Mouse (Mus musculus) forebrain, embryonic 11.5 days (tissue): ENCODE data around the gene Scn1b. TPM values are rescaled to one million over a fixed set of nuclear protein-coding genes. Genes with fewer than 3 reads are reported as not detected.

Experiments used
- ATAC-seq: fragments of 200-750 bp; cut with Nextera tagmentation; replicated peaks from 2 replicates; pipeline ENCODE4 v1.8.0; 2017; ENCODE audit warnings: moderate TSS enrichment; ENCODE audit not compliant: low FRiP score
- DNase-seq: peaks from one replicate; pipeline ENCODE4 v3.0.0-alpha.2; 2017; ENCODE audit warnings: low spot score
- H3K27ac ChIP-seq: fragments of 300-500 bp; sonication (generic); 2 replicates; pipeline ENCODE4 v1.5.1; 2014; ENCODE audit warnings: low read depth, low read length
- H3K27me3 ChIP-seq: fragments of 300-500 bp; sonication (generic); 2 replicates; pipeline ENCODE4 v1.6.1; 2014; ENCODE audit warnings: mild to moderate bottlenecking, low read length, mixed read lengths; ENCODE audit not compliant: control insufficient read depth, insufficient read depth
- H3K36me3 ChIP-seq: fragments of 300-500 bp; sonication (generic); 2 replicates; pipeline ENCODE4 v1.6.1; 2014; ENCODE audit warnings: mild to moderate bottlenecking, low read length, moderate library complexity, mixed read lengths; ENCODE audit not compliant: control insufficient read depth, insufficient read depth
- H3K4me1 ChIP-seq: fragments of 300-500 bp; sonication (generic); replicated peaks from 2 replicates; pipeline ENCODE4 v1.6.1; 2014; ENCODE audit warnings: low read length, mixed read lengths; ENCODE audit not compliant: control insufficient read depth, insufficient read depth
- H3K4me2 ChIP-seq: fragments of 300-500 bp; sonication (generic); 2 replicates; pipeline ENCODE4 v1.6.1; 2014; ENCODE audit warnings: low read depth, mild to moderate bottlenecking, low read length, moderate library complexity, mixed read lengths; ENCODE audit not compliant: severe bottlenecking
- H3K4me3 ChIP-seq: fragments of 300-500 bp; sonication (generic); 2 replicates; pipeline ENCODE4 v1.5.1; 2014; ENCODE audit warnings: low read depth, low read length
- H3K9ac ChIP-seq: fragments of 300-500 bp; sonication (generic); 2 replicates; pipeline ENCODE4 v1.6.1; 2014; ENCODE audit warnings: low read length
- H3K9me3 ChIP-seq: fragments of 300-500 bp; sonication (generic); 2 replicates; pipeline ENCODE4 v1.6.1; 2016; ENCODE audit warnings: low read length, mixed read lengths; ENCODE audit not compliant: control insufficient read depth
- WGBS: fragments of 180-500 bp; shearing (Covaris S2); extraction: QIAGEN DNeasy Blood & Tissue Kit; methylation state at CpG from one replicate; pipeline ENCODE4 v1.1.7; 2014; 5-methylcytosine and 5-hydroxymethylcytosine counted together
- polyA plus RNA-seq: library from polyadenylated mRNA; unstranded; fragments of >200 nt; fragmentation: Nextera tagmentation; extraction: Ambion mirVana; gene quantifications from 2 replicates; pipeline ENCODE4 v1.2.1, GENCODE M21; 2014

Scn1b gene
- 0.84 and 1.2 TPM in 2 replicates for polyA plus RNA-seq

- Histone ChIP-seq H3K27me3 (peaks cover 34% of the 10 kb centered on the region), H3K4me1 (peaks cover 6% of the 10 kb centered on the region), H3K27ac (no peak within 1 kb of the TSS), H3K36me3 (peaks cover 21% of the 10 kb centered on the region), H3K4me2 (peak within 1 kb of the TSS; percentile 81), H3K9ac (peak within 1 kb of the TSS; percentile 43), H3K4me3 (peak within 1 kb of the TSS; percentile 44), H3K9me3 (no peaks in the 10 kb centered on the region)
- no peak for DNase-seq
- ATAC-seq, result 0 out of 2 replicates have a peak, but pooled peaks have one; percentile 29
- WGBS, result 1% methylated on average over 52 of the region's 60 CpGs
Measured at GRCm38 (mm10) chr7:31126851-31127724, at the start of gene Scn1b. Gene Scn1b, minus strand, starts transcription at chr7:31127003.

GRCm38 (mm10) chr7:31175096-31175495 lies 48.3 kb upstream of the Scn1b start:
- WGBS, result 85% methylated on average over 3 of the region's 3 CpGs
- ATAC-seq, result no peak
- no peak overlapping the region for H3K4me3 ChIP-seq
- no peak overlapping the region for H3K9ac ChIP-seq
- DNase-seq, result no peak
- no peaks in the 10 kb centered on the region for H3K27me3 ChIP-seq
- no peak overlapping the region for H3K4me2 ChIP-seq
- no peak overlapping the region for H3K27ac ChIP-seq
- H3K9me3 ChIP-seq, result no peaks in the 10 kb centered on the region
- H3K36me3 ChIP-seq, result no peaks in the 10 kb centered on the region
- no peaks in the 10 kb centered on the region for H3K4me1 ChIP-seq

GRCm38 (mm10) chr7:31174466-31174865 lies 47.7 kb upstream of the Scn1b start:
- H3K27me3 ChIP-seq, result no peaks in the 10 kb centered on the region
- no peak overlapping the region for H3K9ac ChIP-seq
- H3K27ac ChIP-seq, result no peak overlapping the region
- ATAC-seq (no peak), DNase-seq (no peak)
- no peaks in the 10 kb centered on the region for H3K36me3 ChIP-seq
- H3K9me3 ChIP-seq, result no peaks in the 10 kb centered on the region
- H3K4me1 ChIP-seq, result no peaks in the 10 kb centered on the region
- H3K4me3 ChIP-seq, result no peak overlapping the region
- WGBS, result 78% methylated on average over 8 of the region's 8 CpGs
- no peak overlapping the region for H3K4me2 ChIP-seq

- no peak for ATAC-seq
- H3K4me3 ChIP-seq, result no peak overlapping the region
- WGBS, result 15% methylated on average over 2 of the region's 2 CpGs
- H3K9me3 ChIP-seq, result no peaks in the 10 kb centered on the region
- H3K27me3 ChIP-seq, result no peaks in the 10 kb centered on the region
- DNase-seq, result peak; percentile 58
- no peak overlapping the region for H3K9ac ChIP-seq
- no peak overlapping the region for H3K4me2 ChIP-seq
- H3K27ac ChIP-seq, result no peak overlapping the region
- no peaks in the 10 kb centered on the region for H3K4me1 ChIP-seq
- H3K36me3 ChIP-seq, result no peaks in the 10 kb centered on the region
Measured at GRCm38 (mm10) chr7:31172238-31172637, 45.4 kb upstream of the Scn1b start.

GRCm38 (mm10) chr7:31170520-31170919 lies 43.7 kb upstream of the Scn1b start:
- Histone ChIP-seq H3K4me3 (no peak overlapping the region), H3K9me3 (no peaks in the 10 kb centered on the region), H3K4me1 (no peaks in the 10 kb centered on the region), H3K9ac (no peak overlapping the region), H3K27me3 (no peaks in the 10 kb centered on the region), H3K36me3 (no peaks in the 10 kb centered on the region), H3K4me2 (no peak overlapping the region), H3K27ac (no peak overlapping the region)
- no peak for ATAC-seq
- DNase-seq, result no peak
- WGBS, result 99% methylated on average over 9 of the region's 9 CpGs

GRCm38 (mm10) chr7:31168412-31168811 lies 41.6 kb upstream of the Scn1b start:
- Histone ChIP-seq H3K27ac (no peak overlapping the region), H3K36me3 (no peaks in the 10 kb centered on the region), H3K4me2 (no peak overlapping the region), H3K9me3 (no peaks in the 10 kb centered on the region), H3K9ac (no peak overlapping the region), H3K4me3 (no peak overlapping the region), H3K27me3 (no peaks in the 10 kb centered on the region), H3K4me1 (no peaks in the 10 kb centered on the region)
- ATAC-seq (no peak), DNase-seq (no peak)
- 68% methylated on average over 8 of the region's 8 CpGs for WGBS

GRCm38 (mm10) chr7:31164748-31165147 lies 37.9 kb upstream of the Scn1b start:
- H3K9ac ChIP-seq, result no peak overlapping the region
- H3K9me3 ChIP-seq, result no peaks in the 10 kb centered on the region
- H3K4me2 ChIP-seq, result no peak overlapping the region
- DNase-seq, result peak; percentile 7
- ATAC-seq, result no peak
- H3K27me3 ChIP-seq, result no peaks in the 10 kb centered on the region
- no peak overlapping the region for H3K27ac ChIP-seq
- no peaks in the 10 kb centered on the region for H3K4me1 ChIP-seq
- 67% methylated on average over 1 of the region's 1 CpGs for WGBS
- H3K36me3 ChIP-seq, result no peaks in the 10 kb centered on the region
- H3K4me3 ChIP-seq, result no peak overlapping the region

- Histone ChIP-seq H3K4me3 (no peak overlapping the region), H3K9ac (no peak overlapping the region), H3K9me3 (no peaks in the 10 kb centered on the region), H3K27ac (no peak overlapping the region), H3K27me3 (no peaks in the 10 kb centered on the region), H3K36me3 (no peaks in the 10 kb centered on the region), H3K4me1 (no peaks in the 10 kb centered on the region), H3K4me2 (no peak overlapping the region)
- peak; percentile 30 for DNase-seq
- WGBS, result 66% methylated on average over 3 of the region's 3 CpGs
- no peak for ATAC-seq
Measured at GRCm38 (mm10) chr7:31163666-31164577, 37.1 kb upstream of the Scn1b start.
